Mouse (Mus musculus) embryonic facial prominence, embryonic 11.5 days (tissue): Measurements from ENCODE around the gene F2rl3. TPM values are rescaled to one million over a fixed set of nuclear protein-coding genes. Genes with fewer than 3 reads are reported as not detected.

Source experiments
- ATAC-seq: fragments of 200-750 bp; cut with Nextera tagmentation; replicated peaks from 2 replicates; pipeline ENCODE4 v1.8.0; 2017; ENCODE audit warnings: low read depth; ENCODE audit not compliant: insufficient number of reproducible peaks, low FRiP score, low TSS enrichment
- DNase-seq: peaks from one replicate; pipeline ENCODE4 v3.0.0-alpha.2; 2015; ENCODE audit warnings: low spot score
- H3K27ac ChIP-seq: fragments of 300-500 bp; sonication (generic); replicated peaks from 2 replicates; pipeline ENCODE4 v1.5.1; 2014; ENCODE audit warnings: mild to moderate bottlenecking, low read depth, low read length, control low read depth
- H3K27me3 ChIP-seq: fragments of 300-500 bp; sonication (generic); 2 replicates; pipeline ENCODE4 v1.6.1; 2014; ENCODE audit warnings: mild to moderate bottlenecking, low read length, moderate library complexity, mixed read lengths; ENCODE audit not compliant: control insufficient read depth, insufficient read depth
- H3K36me3 ChIP-seq: fragments of 300-500 bp; sonication (generic); replicated peaks from 2 replicates; pipeline ENCODE4 v1.6.1; 2014; ENCODE audit warnings: low read depth, mild to moderate bottlenecking, low read length, moderate library complexity, mixed read lengths; ENCODE audit not compliant: control insufficient read depth, insufficient read depth
- H3K4me1 ChIP-seq: fragments of 300-500 bp; sonication (generic); 2 replicates; pipeline ENCODE4 v1.6.1; 2014; ENCODE audit warnings: low read length, mixed read lengths; ENCODE audit not compliant: control insufficient read depth, insufficient read depth
- H3K4me2 ChIP-seq: fragments of 300-500 bp; sonication (generic); 2 replicates; pipeline ENCODE4 v1.6.1; 2014; ENCODE audit warnings: low read depth, mild to moderate bottlenecking, control low read depth, low read length, moderate library complexity
- H3K4me3 ChIP-seq: fragments of 300-500 bp; sonication (generic); 2 replicates; pipeline ENCODE4 v1.5.1; 2014; ENCODE audit warnings: low read depth, low read length, control low read depth
- H3K9ac ChIP-seq: fragments of 300-500 bp; sonication (generic); replicated peaks from 2 replicates; pipeline ENCODE4 v1.6.1; 2014; ENCODE audit warnings: mild to moderate bottlenecking, control low read depth, low read length
- H3K9me3 ChIP-seq: fragments of 300-500 bp; sonication (generic); replicated peaks from 2 replicates; pipeline ENCODE4 v1.6.1; 2016; ENCODE audit warnings: mild to moderate bottlenecking, low read length, inconsistent platforms, mixed read lengths; ENCODE audit not compliant: control insufficient read depth
- WGBS: fragments of 180-500 bp; shearing (Covaris S2); extraction: QIAGEN DNeasy Blood & Tissue Kit; methylation state at CpG from one replicate; pipeline ENCODE4 v1.1.7; 2014; 5-methylcytosine and 5-hydroxymethylcytosine counted together
- polyA plus RNA-seq: library from polyadenylated mRNA; unstranded; fragments of >200 nt; fragmentation: Nextera tagmentation; extraction: Ambion mirVana; gene quantifications from 2 replicates; pipeline ENCODE4 v1.2.1, GENCODE M21; 2014

The F2rl3 gene
- 1.1 and 2.0 TPM in 2 replicates for polyA plus RNA-seq

DNA sequence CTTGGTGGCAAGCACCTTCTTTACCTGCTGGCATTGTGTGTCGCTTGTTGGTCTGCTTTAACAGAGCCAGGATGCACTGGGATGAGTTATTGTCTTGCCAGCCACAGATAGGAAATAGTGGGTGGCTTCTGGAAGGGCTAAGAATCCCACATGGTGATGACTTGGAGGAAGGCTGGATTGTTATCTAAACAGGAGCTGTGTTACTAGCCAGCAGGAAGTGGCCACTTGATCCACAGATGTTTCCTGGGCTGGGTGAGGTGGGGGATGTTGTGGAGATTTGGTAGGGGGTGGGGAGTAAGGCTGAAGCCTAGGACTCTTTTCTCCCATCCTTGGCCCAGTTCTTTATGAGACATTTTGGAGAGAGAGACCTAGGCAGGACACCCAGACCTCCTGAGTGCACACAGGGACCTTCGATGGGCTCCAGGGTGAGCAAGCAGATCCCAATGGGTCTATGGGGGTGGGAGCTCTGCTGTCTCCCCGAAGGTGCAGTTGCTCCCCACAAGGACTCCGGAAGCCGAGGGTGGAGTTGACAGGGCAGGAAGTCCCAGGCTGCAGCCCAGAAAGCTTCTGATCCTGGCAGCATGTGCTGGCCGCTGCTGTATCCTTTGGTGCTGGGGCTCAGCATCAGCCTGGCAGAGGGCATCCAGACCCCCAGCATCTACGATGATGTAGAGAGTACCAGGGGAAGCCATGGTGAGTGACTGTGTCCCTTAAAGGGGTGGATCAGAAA, at the start of gene F2rl3:
F2rl3 (plus strand) TSS at position 559 of the 730 bp plus-strand sequence.
- DNase-seq: no peak
- WGBS: 72% methylated on average over 7 of the region's 7 CpGs
- H3K4me3 ChIP-seq: no peak within 1 kb of the TSS

DNA sequence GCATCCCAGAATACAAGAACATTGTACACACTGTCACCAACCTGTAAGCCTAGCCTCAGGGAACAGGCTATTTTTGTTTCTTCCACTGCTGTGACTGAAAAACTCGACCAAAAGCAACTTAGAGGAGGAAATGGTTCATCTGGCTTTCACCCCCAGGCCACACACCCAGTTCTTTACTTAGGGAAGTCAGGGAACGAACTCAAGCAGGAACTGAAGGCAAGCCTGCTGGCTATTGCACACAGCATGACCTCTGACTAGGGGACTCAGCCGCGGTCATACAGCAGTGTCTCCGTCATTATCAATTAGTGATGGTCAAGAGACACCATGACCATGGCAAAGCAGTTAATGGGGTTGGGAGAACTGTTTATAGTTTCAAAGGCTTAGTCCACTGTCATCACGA, 49.1 kb upstream of the F2rl3 start:
- H3K4me2 ChIP-seq: no peak overlapping the region
- no peaks in the 10 kb centered on the region for H3K36me3 ChIP-seq
- H3K27me3 ChIP-seq: no peaks in the 10 kb centered on the region
- H3K27ac ChIP-seq: no peak overlapping the region
- H3K9ac ChIP-seq: no peak overlapping the region
- WGBS: 18% methylated on average over 6 of the region's 6 CpGs
- DNase-seq (no peak), ATAC-seq (no peak)
- H3K9me3 ChIP-seq: no peaks in the 10 kb centered on the region
- no peak overlapping the region for H3K4me3 ChIP-seq
- H3K4me1 ChIP-seq: no peaks in the 10 kb centered on the region

More for the DNA sequence above, at the start of gene F2rl3:
- H3K4me2 ChIP-seq: no peak within 1 kb of the TSS
- no peaks in the 10 kb centered on the region for H3K27me3 ChIP-seq
- no peak for ATAC-seq
- H3K9ac ChIP-seq: no peak within 1 kb of the TSS
- H3K36me3 ChIP-seq: peaks cover 3% of the 10 kb centered on the region
- H3K9me3 ChIP-seq: no peaks in the 10 kb centered on the region
- H3K4me1 ChIP-seq: no peaks in the 10 kb centered on the region
- H3K27ac ChIP-seq: no peak within 1 kb of the TSS

DNA sequence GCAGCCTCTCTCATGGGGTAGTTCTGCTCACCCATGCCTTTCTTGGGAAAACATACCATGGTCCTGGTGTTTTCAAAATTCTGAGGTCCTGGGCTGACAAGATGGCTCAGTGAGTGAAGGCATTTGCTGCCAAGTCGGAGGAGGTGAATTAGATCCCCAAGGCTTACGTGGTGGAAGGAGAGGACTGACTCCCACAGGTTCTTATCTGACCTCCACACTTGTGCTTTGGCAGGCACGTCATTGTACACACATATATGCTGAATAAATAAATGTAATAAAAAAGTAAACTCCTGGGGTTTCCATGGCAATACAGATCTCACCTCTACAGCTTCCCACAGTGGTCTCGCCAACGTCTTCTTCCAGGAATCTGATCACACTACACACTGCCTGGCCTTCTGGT, 45.1 kb upstream of the F2rl3 start:
- Histone ChIP-seq H3K27me3 (no peaks in the 10 kb centered on the region), H3K4me2 (no peak overlapping the region), H3K27ac (no peak overlapping the region), H3K4me3 (no peak overlapping the region), H3K4me1 (no peaks in the 10 kb centered on the region), H3K9me3 (no peaks in the 10 kb centered on the region), H3K36me3 (no peaks in the 10 kb centered on the region), H3K9ac (no peak overlapping the region)
- no peak for ATAC-seq
- no peak for DNase-seq
- WGBS: 85% methylated on average over 5 of the region's 5 CpGs

DNA sequence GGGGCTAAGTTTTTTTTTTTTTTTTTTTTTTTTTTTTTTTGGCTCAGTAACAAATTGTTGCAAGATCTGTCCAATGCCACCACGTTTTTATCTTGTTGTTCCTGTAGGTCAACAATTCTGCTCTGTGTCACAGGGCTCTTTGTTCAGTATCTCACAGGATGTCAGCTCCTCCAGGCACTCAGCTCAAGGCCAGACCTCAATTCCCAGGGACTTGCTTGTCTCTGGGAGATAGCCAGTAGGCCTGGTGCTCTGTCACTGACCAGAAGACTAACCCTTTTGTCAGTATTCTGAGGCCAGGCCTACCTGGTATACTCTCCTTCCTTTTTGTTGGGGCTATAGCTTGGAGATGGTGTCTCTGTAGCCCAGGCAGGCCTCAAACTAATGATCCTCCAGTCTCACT, 41.1 kb upstream of the F2rl3 start:
- no peak overlapping the region for H3K9ac ChIP-seq
- no peaks in the 10 kb centered on the region for H3K4me1 ChIP-seq
- no peak overlapping the region for H3K27ac ChIP-seq
- H3K9me3 ChIP-seq: no peaks in the 10 kb centered on the region
- H3K4me3 ChIP-seq: no peak overlapping the region
- no peak overlapping the region for H3K4me2 ChIP-seq
- no peaks in the 10 kb centered on the region for H3K27me3 ChIP-seq
- 33% methylated on average over 1 of the region's 1 CpGs for WGBS
- no peaks in the 10 kb centered on the region; the same call in 1 of the 2 replicates for H3K36me3 ChIP-seq
- DNase-seq (no peak), ATAC-seq (no peak)

DNA sequence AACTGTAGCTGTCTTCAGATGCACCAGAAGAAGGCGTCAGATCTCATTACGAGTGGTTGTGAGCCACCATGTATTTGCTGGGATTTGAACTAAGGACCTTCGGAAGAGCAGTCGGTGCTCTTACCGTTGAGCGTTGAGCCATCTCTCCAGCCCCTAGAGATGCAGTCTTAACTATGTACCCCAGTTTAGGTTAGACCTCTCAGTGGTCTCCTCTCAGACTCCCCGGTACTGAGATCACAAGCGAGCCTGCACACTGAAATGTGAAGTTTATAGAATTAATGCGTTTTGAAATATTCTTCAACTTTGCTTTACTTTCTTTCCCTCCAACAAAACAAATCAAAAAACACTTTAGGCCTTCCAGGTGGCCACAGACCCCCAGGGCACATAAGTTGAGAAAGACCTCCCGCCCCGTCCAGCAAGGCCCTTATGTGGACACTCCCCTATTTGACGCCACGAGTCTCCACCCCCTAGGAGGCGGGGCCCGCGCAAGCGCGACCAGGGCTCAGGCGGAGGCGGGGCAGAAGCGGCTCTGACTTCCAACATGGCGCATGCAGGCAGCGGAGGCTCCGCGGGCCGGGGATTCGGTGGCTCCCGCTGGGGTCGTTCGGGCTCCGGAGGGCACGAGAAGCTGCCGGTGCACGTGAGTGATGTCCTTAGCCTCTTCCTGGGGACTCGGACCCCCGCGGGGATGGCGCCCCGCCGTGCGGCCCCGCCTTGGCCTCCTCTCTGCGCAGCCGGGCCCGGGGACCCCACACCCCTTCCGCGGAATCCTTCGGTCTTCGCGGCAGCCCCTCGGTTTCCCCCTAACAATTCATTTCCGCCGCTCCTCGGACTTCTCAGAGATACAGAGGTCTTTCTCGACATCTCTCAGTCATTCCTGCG, 38.7 kb upstream of the F2rl3 start, which contains the start of gene Sin3b:
Sin3b (plus strand) TSS at position 517 of the 882 bp plus-strand sequence.
- Histone ChIP-seq H3K36me3 (no peaks in the 10 kb centered on the region; the same call in none of the 2 replicates), H3K4me2 (peak within 1 kb of the TSS; percentile 85), H3K4me1 (no peaks in the 10 kb centered on the region), H3K9ac (peak within 1 kb of the TSS; percentile 85), H3K4me3 (peak within 1 kb of the TSS; percentile 83), H3K27me3 (no peaks in the 10 kb centered on the region), H3K9me3 (no peaks in the 10 kb centered on the region), H3K27ac (no peak within 1 kb of the TSS)
- DNase-seq (peak; percentile 92), ATAC-seq (peak; percentile 95)
- 14% methylated on average over 56 of the region's 56 CpGs for WGBS

DNA sequence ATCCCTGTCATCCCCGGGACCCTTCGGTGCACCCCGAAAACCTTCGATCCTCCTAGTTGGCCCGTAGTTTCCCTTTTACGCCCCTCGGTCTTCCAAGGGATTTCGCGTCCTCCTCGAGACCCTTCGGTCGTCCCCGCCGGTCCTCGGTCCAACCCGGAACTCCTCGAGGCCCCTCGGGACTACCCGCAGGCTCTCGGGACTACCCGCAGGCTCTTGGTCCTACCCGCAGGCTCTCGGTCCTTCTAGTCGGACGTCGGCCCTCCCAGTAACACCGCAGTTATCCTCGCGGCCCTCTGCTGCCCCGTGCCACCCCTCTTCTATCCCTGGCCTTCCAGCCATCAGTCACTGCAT, 38.1 kb upstream of the F2rl3 start:
- Histone ChIP-seq H3K9ac (peak overlapping the region; percentile 85), H3K9me3 (no peaks in the 10 kb centered on the region), H3K27me3 (no peaks in the 10 kb centered on the region), H3K4me1 (no peaks in the 10 kb centered on the region), H3K4me2 (peak overlapping the region; percentile 85), H3K4me3 (peak overlapping the region; percentile 83), H3K27ac (no peak overlapping the region), H3K36me3 (no peaks in the 10 kb centered on the region; the same call in none of the 2 replicates)
- DNase-seq (peak; percentile 8), ATAC-seq (peak; percentile 47; the same call in 1 of the 2 replicates)
- under 1% methylated on average over 30 of the region's 30 CpGs for WGBS

GRCm38 (mm10) chr8:72728636-72729035, 33.0 kb upstream of the F2rl3 start:
- 86% methylated on average over 1 of the region's 1 CpGs for WGBS
- H3K4me3 ChIP-seq: no peak overlapping the region
- ATAC-seq (no peak), DNase-seq (no peak)
- no peak overlapping the region for H3K27ac ChIP-seq
- H3K4me2 ChIP-seq: no peak overlapping the region
- H3K27me3 ChIP-seq: no peaks in the 10 kb centered on the region
- no peaks in the 10 kb centered on the region for H3K9me3 ChIP-seq
- H3K36me3 ChIP-seq: peaks cover 26% of the 10 kb centered on the region
- no peaks in the 10 kb centered on the region for H3K4me1 ChIP-seq
- H3K9ac ChIP-seq: no peak overlapping the region

DNA sequence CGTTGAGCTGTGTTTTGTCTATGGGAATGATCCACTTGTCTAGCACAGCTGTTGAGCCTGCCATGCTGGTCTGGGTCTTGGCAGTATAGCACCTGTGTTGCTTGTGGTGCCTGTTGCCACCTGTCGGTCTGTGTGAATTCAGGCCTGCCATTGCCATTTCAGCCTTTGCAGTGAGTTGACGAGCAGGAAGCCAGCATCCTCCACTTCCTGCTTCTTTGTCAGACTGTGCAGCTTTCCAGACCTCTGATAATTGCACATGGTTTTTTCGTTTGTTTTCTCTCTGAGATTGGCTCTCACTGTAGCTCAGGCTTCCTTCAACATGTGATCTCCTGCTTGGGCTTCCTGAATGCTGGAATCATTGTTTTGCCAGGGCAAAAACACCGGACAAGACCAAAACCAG, 26.7 kb upstream of the F2rl3 start:
- Histone ChIP-seq H3K27ac (no peak overlapping the region), H3K9me3 (no peaks in the 10 kb centered on the region), H3K9ac (no peak overlapping the region), H3K4me2 (no peak overlapping the region), H3K36me3 (peaks cover 34% of the 10 kb centered on the region), H3K27me3 (no peaks in the 10 kb centered on the region), H3K4me3 (no peak overlapping the region), H3K4me1 (no peaks in the 10 kb centered on the region)
- WGBS: 78% methylated on average over 5 of the region's 5 CpGs
- no peak for ATAC-seq
- DNase-seq: no peak
